Mouse (Mus musculus) midbrain, embryonic 13.5 days (tissue): ENCODE data around the gene Spag5. TPM values are rescaled to one million over a fixed set of nuclear protein-coding genes. Genes with fewer than 3 reads are reported as not detected.
"Not testable (repeated sequence)": the region's sequence is repeated elsewhere in the genome, so short reads cannot be mapped to it uniquely, and the experiment has no call there.

Experiments
- ATAC-seq: fragments of 200-750 bp; cut with Nextera tagmentation; 2 replicates; pipeline ENCODE4 v1.8.0; 2017; ENCODE audit warnings: mild to moderate bottlenecking, moderate TSS enrichment, moderate library complexity
- H3K27ac ChIP-seq: fragments of 300-500 bp; sonication (generic); 2 replicates; pipeline ENCODE4 v1.5.1; 2015; ENCODE audit warnings: inconsistent platforms, mild to moderate bottlenecking, moderate library complexity
- H3K27me3 ChIP-seq: fragments of 300-500 bp; sonication (generic); 2 replicates; pipeline ENCODE4 v1.6.1; 2015; ENCODE audit warnings: mild to moderate bottlenecking, inconsistent platforms
- H3K36me3 ChIP-seq: fragments of 300-500 bp; sonication (generic); 2 replicates; pipeline ENCODE4 v1.6.1; 2015; ENCODE audit warnings: mild to moderate bottlenecking, inconsistent platforms
- H3K4me1 ChIP-seq: fragments of 300-500 bp; sonication (generic); replicated peaks from 2 replicates; pipeline ENCODE4 v1.6.1; 2015; ENCODE audit warnings: inconsistent platforms
- H3K4me2 ChIP-seq: fragments of 300-500 bp; sonication (generic); replicated peaks from 2 replicates; pipeline ENCODE4 v1.6.1; 2015; ENCODE audit warnings: moderate library complexity, mild to moderate bottlenecking, inconsistent platforms
- H3K4me3 ChIP-seq: fragments of 300-500 bp; sonication (generic); replicated peaks from 2 replicates; pipeline ENCODE4 v1.5.1; 2015; ENCODE audit warnings: mild to moderate bottlenecking, inconsistent platforms
- H3K9ac ChIP-seq: fragments of 300-500 bp; sonication (generic); replicated peaks from 2 replicates; pipeline ENCODE4 v1.6.1; 2015; ENCODE audit warnings: mild to moderate bottlenecking, inconsistent platforms
- H3K9me3 ChIP-seq: fragments of 300-500 bp; sonication (generic); 2 replicates; pipeline ENCODE4 v1.6.1; 2016; ENCODE audit warnings: mild to moderate bottlenecking, inconsistent platforms
- WGBS: fragments of 180-500 bp; shearing (Covaris S2); methylation state at CpG from one replicate; pipeline ENCODE4 v1.1.7; 2015; 5-methylcytosine and 5-hydroxymethylcytosine counted together
- polyA plus RNA-seq: library from polyadenylated mRNA; unstranded; fragments of >200 nt; fragmentation: Nextera tagmentation; extraction: Ambion mirVana; gene quantifications from 2 replicates; pipeline ENCODE4 v1.2.1, GENCODE M21; 2015

Spag5 gene
- 17.3 and 20.7 TPM in 2 replicates for polyA plus RNA-seq

DNA sequence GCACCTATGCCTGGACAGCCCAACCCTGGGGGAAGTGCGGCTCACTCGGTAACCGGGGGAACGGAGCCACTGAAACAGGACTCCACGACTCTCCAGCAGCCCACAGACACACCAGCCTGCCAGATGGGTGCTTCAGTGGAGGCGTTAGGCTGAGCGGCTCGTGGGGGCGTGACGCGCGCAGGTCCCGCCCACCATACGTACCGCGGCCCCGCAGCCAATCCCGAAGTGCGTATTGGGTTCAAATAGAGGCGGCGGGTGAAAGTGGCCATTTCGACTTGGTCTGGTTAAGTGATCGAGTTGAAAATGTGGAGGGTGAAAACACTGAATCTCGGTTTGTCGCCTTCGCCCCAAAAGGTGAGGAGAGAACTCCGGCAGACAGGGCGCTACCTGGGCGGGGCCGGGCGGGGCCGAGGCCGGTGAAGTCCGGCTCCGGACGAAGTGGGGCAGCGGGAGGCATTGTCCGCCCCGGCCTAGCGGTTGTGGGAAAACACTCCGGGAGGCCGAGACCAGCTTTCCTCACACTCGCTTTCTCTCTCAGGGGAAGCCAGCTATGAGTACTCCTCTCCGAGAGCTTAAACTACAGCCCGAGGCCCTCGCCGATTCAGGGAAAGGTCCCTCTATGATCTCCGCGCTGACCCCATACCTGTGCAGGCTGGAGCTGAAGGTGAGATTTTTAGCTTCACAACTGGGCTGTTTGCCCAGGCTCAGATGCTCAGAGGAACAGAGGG lies at the start of gene Spag5:
Spag5 (plus strand) TSS at position 173 of the 728 bp plus-strand sequence.
- under 1% methylated on average over 49 of the region's 49 CpGs for WGBS
- ATAC-seq = peak; percentile 100
- peak within 1 kb of the TSS; percentile 99 for H3K4me2 ChIP-seq
- H3K4me1 ChIP-seq = peaks cover 10% of the 10 kb centered on the region
- H3K27me3 ChIP-seq = no peaks in the 10 kb centered on the region
- peak within 1 kb of the TSS; percentile 70 for H3K9ac ChIP-seq
- peak within 1 kb of the TSS; percentile 62; the same call in 1 of the 2 replicates for H3K27ac ChIP-seq
- no peaks in the 10 kb centered on the region for H3K9me3 ChIP-seq
- H3K4me3 ChIP-seq = peak within 1 kb of the TSS; percentile 77
- H3K36me3 ChIP-seq = peaks cover 17% of the 10 kb centered on the region

DNA sequence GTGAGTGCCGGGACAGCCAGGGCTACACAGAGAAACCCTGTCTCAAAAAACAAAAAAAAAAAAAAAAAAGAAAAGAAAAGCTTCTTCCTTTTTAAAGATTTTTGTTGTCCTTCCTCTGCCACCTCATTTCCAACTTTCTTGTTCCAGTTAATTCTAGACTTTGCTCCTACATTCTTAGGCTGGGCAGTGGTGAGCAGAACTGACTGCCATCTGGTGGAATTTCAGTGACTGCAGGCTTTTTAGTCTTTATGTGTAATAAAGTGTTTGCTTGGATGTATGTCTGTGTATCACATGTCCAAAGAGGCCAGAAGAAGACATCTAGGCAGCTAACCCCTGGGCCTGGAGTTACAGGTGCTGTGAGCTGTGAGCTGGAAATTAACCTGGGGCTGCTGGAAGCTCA lies 44.7 kb upstream of the Spag5 start:
- Histone ChIP-seq H3K9me3 (no peaks in the 10 kb centered on the region), H3K4me3 (no peak overlapping the region), H3K36me3 (peaks cover 28% of the 10 kb centered on the region), H3K9ac (no peak overlapping the region), H3K27ac (no peak overlapping the region), H3K4me1 (no peaks in the 10 kb centered on the region), H3K27me3 (peaks cover 13% of the 10 kb centered on the region), H3K4me2 (no peak overlapping the region)
- ATAC-seq = no peak
- 100% methylated on average over 1 of the region's 1 CpGs for WGBS

DNA sequence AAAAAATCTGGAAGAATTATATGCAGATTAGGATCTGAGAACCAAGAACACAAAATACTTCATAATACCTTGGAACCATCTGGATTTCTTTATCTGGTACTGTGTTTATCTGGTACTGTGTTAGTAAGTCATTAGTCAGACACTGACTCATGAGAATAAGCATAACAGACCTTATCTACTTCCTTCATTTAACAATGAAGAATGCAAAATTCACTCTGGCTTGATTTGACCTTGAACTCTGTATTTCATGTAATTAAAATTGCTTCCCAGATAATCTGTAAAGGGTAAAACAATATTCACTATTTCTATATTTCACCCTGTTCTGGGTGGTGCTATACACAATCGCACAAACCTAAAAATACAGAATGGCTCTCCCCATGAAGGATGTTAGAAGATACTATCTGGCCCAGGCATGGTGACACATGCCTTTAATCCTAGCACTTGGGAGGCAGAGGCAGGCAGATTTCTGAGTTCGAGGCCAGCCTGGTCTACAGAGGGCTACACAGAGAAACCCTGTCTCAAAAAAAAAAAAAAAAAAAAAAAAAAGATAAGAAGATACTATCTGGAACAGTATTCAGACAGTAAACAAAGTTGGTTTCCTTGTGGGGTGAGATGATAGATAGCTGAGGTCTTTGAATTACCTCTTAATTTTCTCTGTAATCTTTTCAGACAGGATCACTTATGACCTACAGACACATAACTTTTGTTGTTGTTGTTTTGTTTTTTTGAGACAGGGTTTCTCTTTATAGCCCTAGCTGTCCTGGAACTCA lies 40.7 kb upstream of the Spag5 start:
- Histone ChIP-seq H3K27ac (no peak overlapping the region), H3K9ac (no peak overlapping the region), H3K27me3 (peaks cover 13% of the 10 kb centered on the region), H3K4me1 (peaks cover 16% of the 10 kb centered on the region), H3K36me3 (peaks cover 25% of the 10 kb centered on the region), H3K4me3 (peak overlapping the region; percentile 87), H3K9me3 (no peaks in the 10 kb centered on the region), H3K4me2 (peak overlapping the region; percentile 82)
- no peak for ATAC-seq
- WGBS = 97% methylated on average over 2 of the region's 2 CpGs

DNA sequence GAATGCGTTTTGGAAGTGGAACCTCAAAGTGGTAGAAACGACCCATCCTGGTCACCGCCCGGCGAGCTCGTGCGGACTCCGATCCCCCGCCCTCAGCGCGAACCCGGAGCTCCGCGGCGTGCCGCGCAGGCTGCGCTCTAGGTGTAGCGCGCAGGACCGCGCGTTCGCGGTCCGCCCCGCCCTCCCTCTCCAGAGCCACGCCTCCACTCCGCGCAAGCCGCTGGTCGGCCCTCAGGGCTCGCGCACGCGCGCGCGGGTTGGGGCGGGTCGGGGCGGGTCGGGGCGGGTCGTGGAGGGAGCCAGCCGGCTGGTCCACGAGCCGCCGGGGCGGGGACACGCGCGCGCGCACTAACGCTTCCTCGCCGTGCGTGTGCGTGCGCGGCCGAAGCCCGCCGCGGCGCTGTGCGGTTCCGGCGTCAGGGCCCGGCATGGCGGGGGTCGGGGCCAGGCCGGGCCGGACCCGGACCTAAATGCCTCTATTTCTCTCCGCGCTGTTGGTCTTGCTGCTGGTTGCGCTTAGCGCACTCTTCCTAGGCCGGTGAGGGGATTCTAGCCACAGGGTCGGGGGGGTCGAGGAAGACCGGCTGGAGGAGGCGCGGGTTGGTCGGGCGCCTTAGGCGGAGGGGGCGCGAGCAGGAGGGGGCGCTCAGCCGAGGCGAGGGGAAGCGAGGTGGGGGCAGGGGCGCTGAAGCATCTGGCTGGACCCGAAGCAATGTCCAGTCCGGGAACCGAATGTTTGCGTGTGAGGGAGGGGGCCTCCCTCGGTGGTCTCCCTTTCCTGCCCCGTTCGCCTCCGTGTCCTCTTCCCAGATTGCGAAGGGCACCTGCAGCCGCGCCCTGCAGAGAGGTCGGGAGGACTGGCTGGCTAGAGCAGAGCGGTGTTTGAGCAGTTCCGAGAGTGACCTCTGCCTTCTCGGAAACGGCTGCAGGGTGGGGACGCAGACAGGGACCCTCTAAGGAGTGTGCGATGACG lies 39.7 kb upstream of the Spag5 start, which contains the start of gene 2610507B11Rik:
2610507B11Rik (plus strand) TSS at position 373 of the 973 bp plus-strand sequence.
- Histone ChIP-seq H3K27ac (peak within 1 kb of the TSS; percentile 84), H3K36me3 (peaks cover 34% of the 10 kb centered on the region), H3K9ac (peak within 1 kb of the TSS; percentile 83), H3K4me3 (peak within 1 kb of the TSS; percentile 87), H3K27me3 (peaks cover 13% of the 10 kb centered on the region), H3K4me2 (peak within 1 kb of the TSS; percentile 82), H3K4me1 (peaks cover 16% of the 10 kb centered on the region), H3K9me3 (no peaks in the 10 kb centered on the region)
- peak; percentile 95 for ATAC-seq
- under 1% methylated on average over 114 of the region's 115 CpGs for WGBS

DNA sequence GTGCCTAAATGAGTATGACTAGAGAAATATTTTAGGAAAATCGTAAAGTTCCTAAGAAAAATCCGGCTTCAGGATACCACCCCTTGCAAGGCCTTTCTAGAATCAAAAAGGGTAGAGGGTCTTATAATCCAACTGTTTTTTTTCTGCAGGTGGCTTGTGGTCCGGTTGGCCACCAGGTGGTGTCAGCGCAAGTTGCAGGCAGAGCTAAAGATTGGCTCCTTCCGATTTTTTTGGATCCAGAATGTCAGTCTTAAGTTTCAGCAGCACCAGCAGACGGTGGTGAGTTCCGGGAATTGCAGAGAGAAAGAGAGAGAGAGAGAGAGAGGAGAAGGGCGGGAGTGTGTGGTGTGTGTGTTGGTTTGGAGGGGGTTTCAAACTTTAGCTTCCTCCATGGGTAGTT lies 38.8 kb upstream of the Spag5 start:
- Histone ChIP-seq H3K27ac (no peak overlapping the region), H3K4me1 (peaks cover 16% of the 10 kb centered on the region), H3K36me3 (peaks cover 42% of the 10 kb centered on the region), H3K4me3 (peak overlapping the region; percentile 87), H3K4me2 (peak overlapping the region; percentile 82), H3K9me3 (no peaks in the 10 kb centered on the region), H3K27me3 (peaks cover 13% of the 10 kb centered on the region), H3K9ac (peak overlapping the region; percentile 83)
- 4% methylated on average over 8 of the region's 8 CpGs for WGBS
- ATAC-seq = no peak

DNA sequence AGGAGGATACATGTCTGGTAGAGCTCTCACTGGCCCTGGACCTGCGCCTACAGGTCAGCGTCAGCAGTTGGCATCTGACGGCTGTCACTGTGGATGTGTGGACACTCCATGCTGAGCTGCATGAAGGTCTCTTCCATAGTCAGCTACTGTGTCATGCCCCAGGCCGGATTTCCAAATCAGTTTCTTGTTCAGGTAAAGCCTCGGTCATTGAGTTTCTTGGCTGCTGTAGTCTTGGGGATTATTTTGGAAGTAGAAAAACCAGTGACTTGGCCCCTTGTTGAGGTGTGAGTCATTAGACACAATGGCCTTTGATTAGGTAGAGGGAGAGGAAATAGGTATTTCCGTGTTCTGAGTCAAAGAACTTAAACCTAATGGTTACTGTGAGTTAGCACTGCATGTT lies 35.8 kb upstream of the Spag5 start:
- Histone ChIP-seq H3K4me2 (no peak overlapping the region), H3K9ac (no peak overlapping the region), H3K36me3 (peaks cover 69% of the 10 kb centered on the region), H3K9me3 (no peaks in the 10 kb centered on the region), H3K4me3 (no peak overlapping the region), H3K27me3 (no peaks in the 10 kb centered on the region; the same call in 1 of the 2 replicates), H3K4me1 (peaks cover 16% of the 10 kb centered on the region), H3K27ac (no peak overlapping the region)
- ATAC-seq = no peak
- WGBS = 93% methylated on average over 6 of the region's 6 CpGs

DNA sequence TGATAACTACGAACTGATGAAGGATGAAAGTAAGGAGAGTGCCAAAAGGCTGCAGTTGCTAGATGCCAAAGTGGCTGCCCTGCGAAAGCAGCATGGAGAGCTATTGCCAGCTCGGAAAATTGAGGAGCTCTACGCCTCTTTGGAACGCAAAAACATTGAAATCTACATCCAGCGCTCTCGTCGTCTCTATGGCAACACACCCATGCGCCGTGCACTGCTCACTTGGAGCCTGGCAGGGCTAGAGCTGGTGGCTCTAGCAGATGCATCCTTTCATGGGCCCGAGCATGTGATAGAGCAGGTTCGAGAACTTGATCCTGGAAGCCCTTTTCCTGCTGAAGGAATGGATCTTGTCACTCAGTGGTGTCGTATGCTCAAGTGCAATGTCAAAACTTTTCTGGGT lies 29.3 kb upstream of the Spag5 start:
- H3K9ac ChIP-seq = no peak overlapping the region
- H3K27me3 ChIP-seq = no peaks in the 10 kb centered on the region
- no peak overlapping the region for H3K27ac ChIP-seq
- WGBS = 90% methylated on average over 13 of the region's 13 CpGs
- peaks cover 94% of the 10 kb centered on the region for H3K36me3 ChIP-seq
- no peak for ATAC-seq
- no peaks in the 10 kb centered on the region for H3K9me3 ChIP-seq
- no peaks in the 10 kb centered on the region for H3K4me1 ChIP-seq
- no peak overlapping the region for H3K4me3 ChIP-seq
- H3K4me2 ChIP-seq = no peak overlapping the region

DNA sequence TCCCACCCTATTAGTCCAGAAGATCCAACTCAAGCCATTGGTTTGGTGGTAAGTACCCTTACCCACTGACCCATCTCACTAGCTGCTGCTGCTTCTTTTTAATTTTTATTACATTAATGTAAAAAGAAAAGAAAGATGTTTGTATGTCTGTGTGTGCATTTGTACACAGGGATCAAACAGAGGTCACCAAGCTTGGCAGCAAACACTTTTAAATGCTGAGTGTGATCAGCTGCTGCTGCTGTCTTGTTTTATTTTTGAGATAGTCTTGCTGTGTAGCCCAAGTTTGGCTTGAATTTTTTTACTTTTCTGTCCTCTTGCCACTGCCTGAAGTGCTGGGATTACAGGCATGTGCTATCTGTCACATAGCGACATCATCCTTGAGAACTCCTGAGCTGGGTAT lies 25.7 kb upstream of the Spag5 start:
- ATAC-seq = no peak

DNA sequence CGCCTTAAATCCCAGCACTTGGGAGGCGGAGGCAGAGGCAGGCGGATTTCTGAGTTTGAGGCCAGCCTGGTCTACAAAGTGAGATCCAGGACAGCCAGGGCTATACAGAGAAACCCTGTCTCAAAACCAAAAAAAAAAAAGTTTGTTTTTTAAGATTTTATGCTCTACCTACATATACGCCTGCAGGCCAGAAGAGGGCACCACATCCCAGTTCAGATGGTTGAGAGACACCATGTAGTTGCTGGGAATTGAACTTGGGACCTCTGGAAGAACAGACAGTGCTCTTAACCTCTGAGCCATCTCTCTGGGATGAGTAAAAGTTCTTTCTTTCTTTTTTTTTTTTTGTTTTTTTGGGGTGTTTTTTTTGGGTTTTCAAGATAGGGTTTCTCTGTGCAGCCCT lies 25.2 kb upstream of the Spag5 start:
- ATAC-seq = not testable (repeated sequence)
- 91% methylated on average over 4 of the region's 4 CpGs for whole genome bisulfite sequencing

More for the DNA sequence above, 25.7 kb upstream of the Spag5 start:
- WGBS = 93% methylated on average over 1 of the region's 1 CpGs
- H3K4me2 ChIP-seq = no peak overlapping the region
- no peaks in the 10 kb centered on the region for H3K27me3 ChIP-seq
- H3K4me1 ChIP-seq = no peaks in the 10 kb centered on the region
- H3K27ac ChIP-seq = no peak overlapping the region
- peaks cover 98% of the 10 kb centered on the region for H3K36me3 ChIP-seq
- H3K9me3 ChIP-seq = no peaks in the 10 kb centered on the region
- H3K4me3 ChIP-seq = no peak overlapping the region
- no peak overlapping the region for H3K9ac ChIP-seq

DNA sequence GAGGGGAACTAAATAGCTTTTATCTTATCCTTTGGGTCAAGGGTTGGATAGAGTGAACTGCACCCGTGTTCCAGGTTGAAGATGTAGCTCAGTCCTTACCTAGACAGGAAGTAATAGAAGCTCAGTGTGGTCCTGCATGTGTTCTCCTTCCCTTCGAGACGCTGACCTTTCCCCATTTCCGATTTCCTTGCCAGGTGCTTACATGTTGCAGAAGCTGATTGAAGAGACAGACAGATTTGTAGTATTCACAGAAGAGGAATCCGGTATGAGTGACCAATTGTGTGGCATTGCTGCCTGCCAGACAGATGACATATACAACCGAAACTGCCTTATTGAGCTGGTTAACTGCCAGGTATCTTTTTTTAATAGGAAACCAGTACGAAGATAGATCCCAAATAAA lies 22.5 kb upstream of the Spag5 start:
- no peak overlapping the region for H3K27ac ChIP-seq
- H3K4me3 ChIP-seq = no peak overlapping the region
- no peaks in the 10 kb centered on the region for H3K9me3 ChIP-seq
- H3K9ac ChIP-seq = no peak overlapping the region
- no peaks in the 10 kb centered on the region for H3K4me1 ChIP-seq
- no peak for ATAC-seq
- H3K36me3 ChIP-seq = peaks cover 100% of the 10 kb centered on the region
- 93% methylated on average over 7 of the region's 7 CpGs for WGBS
- no peaks in the 10 kb centered on the region for H3K27me3 ChIP-seq
- H3K4me2 ChIP-seq = no peak overlapping the region

More for the DNA sequence above, 25.2 kb upstream of the Spag5 start:
- not testable (repeated sequence) for H3K9me3 ChIP-seq, H3K4me1 ChIP-seq, H3K27ac ChIP-seq, H3K4me3 ChIP-seq, H3K4me2 ChIP-seq, H3K9ac ChIP-seq, H3K27me3 ChIP-seq
- H3K36me3 ChIP-seq = peaks cover 100% of the 10 kb centered on the region

DNA sequence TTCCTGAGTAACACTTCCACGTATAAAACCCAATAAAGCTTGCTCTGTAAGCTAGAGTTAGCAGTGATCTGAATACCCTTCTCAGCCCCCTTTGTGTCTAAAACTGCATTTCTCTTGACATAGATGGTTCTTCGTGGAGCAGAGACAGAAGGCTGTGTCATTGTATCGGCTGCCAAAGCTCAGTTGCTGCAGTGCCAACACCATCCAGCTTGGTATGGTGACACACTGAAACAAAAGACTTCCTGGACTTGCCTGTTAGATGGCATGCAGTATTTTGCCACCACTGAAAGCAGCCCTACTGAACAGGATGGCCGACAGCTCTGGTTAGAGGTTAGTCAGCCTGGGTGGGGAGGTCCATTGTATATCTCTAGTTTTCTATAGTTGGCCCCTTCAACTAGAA lies 21.7 kb upstream of the Spag5 start:
- H3K27ac ChIP-seq = no peak overlapping the region
- ATAC-seq = no peak
- no peaks in the 10 kb centered on the region for H3K9me3 ChIP-seq
- no peak overlapping the region for H3K9ac ChIP-seq
- H3K4me3 ChIP-seq = no peak overlapping the region
- no peaks in the 10 kb centered on the region for H3K27me3 ChIP-seq
- H3K36me3 ChIP-seq = peaks cover 100% of the 10 kb centered on the region
- H3K4me1 ChIP-seq = no peaks in the 10 kb centered on the region
- no peak overlapping the region for H3K4me2 ChIP-seq
- 90% methylated on average over 4 of the region's 4 CpGs for WGBS
